Comparison of ENCODE assay signal across 8 mouse cellular contexts in genomic region chr4:135493271-135493670, GRCm38 (mm10). TPM values are rescaled to one million over a fixed set of nuclear protein-coding genes. Genes with fewer than 3 reads are reported as not detected.
A peak's percentile ranks its signal among the peaks of the same experiment; 100 is the strongest.
DNase-seq lines count a peak whose midpoint lies in the region; ATAC-seq and TF ChIP-seq lines count a peak whose summit lies in the region.

No protein-coding gene starts in this region.

- no peaks in the 10 kb centered on the region for H3K36me3 ChIP-seq in ES-Bruce4 (ENCODE audit: control insufficient read depth, insufficient read depth, low read length, poor library complexity, severe bottlenecking)
- peaks cover 23% of the 10 kb centered on the region; the same call in 1 of the 2 replicates for H3K36me3 ChIP-seq in hindbrain, embryonic 14.5 days (replicated peaks; ENCODE audit: control insufficient read depth, insufficient read depth)
- H3K36me3 ChIP-seq in macrophage (ENCODE audit: inconsistent target), result peaks cover 24% of the 10 kb centered on the region

- TF ChIP-seq POLR2A in ES-Bruce4 (IDR thresholded peaks at IDR 0.05; ENCODE audit: insufficient read depth, low read length), result no peak

- no peak for ATAC-seq in CD4-positive, CD25-positive, alpha-beta regulatory T cell, adult 4 months
- ATAC-seq in hindbrain, embryonic 14.5 days (ENCODE audit: low FRiP score), result no peak

- 52% methylated on average over 4 of the region's 4 CpGs for WGBS in hindbrain, embryonic 14.5 days
- 43% methylated on average over 4 of the region's 4 CpGs for WGBS in macrophage (ENCODE audit: missing documents)

- H3K4me1 ChIP-seq in ES-Bruce4 (ENCODE audit: control insufficient read depth, insufficient read depth, low read length), result no peaks in the 10 kb centered on the region
- H3K4me1 ChIP-seq in hindbrain, embryonic 14.5 days (replicated peaks; ENCODE audit: control insufficient read depth, insufficient read depth, low read length), result peaks cover 16% of the 10 kb centered on the region

- DNase-seq in CD4-positive, CD25-positive, alpha-beta regulatory T cell, adult 2 months (ENCODE audit: low read depth, low spot score), result peak; percentile 38
- no peak for DNase-seq in hindbrain, embryonic 14.5 days (ENCODE audit: low spot score)
- DNase-seq in layer of hippocampus, postnatal 14 days (ENCODE audit: low spot score in 2 of 2), result no peak
- DNase-seq in adrenal gland, adult 8-10 months, result no peak
- no peak for DNase-seq in cerebellum, adult 18-20 months

- H3K27me3 ChIP-seq in ES-Bruce4 (ENCODE audit: control insufficient read depth, insufficient read depth, low read length, poor library complexity, severe bottlenecking), result no peaks in the 10 kb centered on the region
- H3K27me3 ChIP-seq in hindbrain, embryonic 14.5 days (ENCODE audit: control insufficient read depth, insufficient read depth, low read length), result peaks cover 5% of the 10 kb centered on the region; the same call in 1 of the 2 replicates

- no peak for TF ChIP-seq EP300 in ES-Bruce4 (IDR thresholded peaks at IDR 0.05; ENCODE audit: insufficient read depth, low read depth, low read length)

- peak overlapping the region; percentile 60; the same call in 1 of the 2 replicates for H3K9ac ChIP-seq in ES-Bruce4 (ENCODE audit: low read depth, poor library complexity, severe bottlenecking)
- H3K9ac ChIP-seq in hindbrain, embryonic 14.5 days, result peak overlapping the region; percentile 60; the same call in 1 of the 2 replicates

- peak overlapping the region; percentile 94 for H3K4me3 ChIP-seq in ES-Bruce4 (ENCODE audit: low read depth, low read length)
- peak overlapping the region; percentile 51 for H3K4me3 ChIP-seq in hindbrain, embryonic 14.5 days (replicated peaks; ENCODE audit: low read length)
- peak overlapping the region; percentile 79 for H3K4me3 ChIP-seq in macrophage (ENCODE audit: inconsistent target)

- H3K79me2 ChIP-seq in macrophage (ENCODE audit: inconsistent target), result no peaks in the 10 kb centered on the region; the same call in 1 of the 2 replicates

- H3K9me3 ChIP-seq in ES-Bruce4 (replicated peaks; ENCODE audit: control insufficient read depth, insufficient read depth, low read length, poor library complexity, severe bottlenecking), result no peaks in the 10 kb centered on the region
- H3K9me3 ChIP-seq in hindbrain, embryonic 14.5 days (ENCODE audit: control insufficient read depth, low read length), result no peaks in the 10 kb centered on the region

- no peak for TF ChIP-seq CTCF in ES-Bruce4 (IDR thresholded peaks at IDR 0.05; ENCODE audit: low read depth, low read length)

- H3K27ac ChIP-seq in ES-Bruce4 (ENCODE audit: insufficient read depth, low read length) (no peak overlapping the region), macrophage (no peak overlapping the region)
- H3K27ac ChIP-seq in hindbrain, embryonic 14.5 days, result peak overlapping the region; percentile 53; the same call in 1 of the 2 replicates

- peak overlapping the region; percentile 67 for H3K4me2 ChIP-seq in hindbrain, embryonic 14.5 days (replicated peaks)

RNA-seq across cellular contexts. Expression of gene Stpg1, which starts 1.3 kb away (rescaled TPM):
- not detected for polyA plus RNA-seq in CD4-positive, CD25-positive, alpha-beta regulatory T cell, adult 4 months (2017; shearing (Covaris generic))
- polyA plus RNA-seq in ES-Bruce4 (2011; ENCODE audit: insufficient read depth, insufficient read length, low read depth, missing spikeins), result 0.79 and 1.8 TPM in 2 replicates
- polyA plus RNA-seq in hindbrain, embryonic 14.5 days (2014; fragmentation: Nextera tagmentation; extraction: Ambion mirVana), result 0.20 and 0.29 TPM in 2 replicates
- total RNA-seq in macrophage (2018; cell fraction: chromatin; rRNA removed), result 1 to 10 TPM in 2 of 26 experiments, under 1 TPM in 7, not detected in 17; 0.30 to 1.3 (median 0.70) TPM
- under 1 TPM; 0.15 to 0.62 (median 0.30) TPM for total RNA-seq in macrophage (2018; cell fraction: cytosol; rRNA removed)
- total RNA-seq in macrophage (2018; cell fraction: nucleus; rRNA removed), result 1 to 10 TPM in 3 of 26 experiments, under 1 TPM in 11, not detected in 12; 0.22 to 2.9 (median 0.56) TPM
- polyA plus RNA-seq in macrophage (2018), result 0.40 to 0.56 TPM in 2 of 3 replicates, not detected in the other
- 1 to 10 TPM; 1.7 to 1.8 TPM for total RNA-seq in layer of hippocampus, postnatal 14 days (2021)
- total RNA-seq in adrenal gland, adult 8-10 months (2022), result 1 to 10 TPM in 2 of 4 experiments, under 1 TPM in 2; 0.84 to 1.8 (median 1.1) TPM

RNA-seq across cellular contexts. Expression of gene Nipal3, which starts 1.6 kb away (rescaled TPM):
- 10 to 100 TPM; 11.6 to 15.8 TPM for polyA plus RNA-seq in CD4-positive, CD25-positive, alpha-beta regulatory T cell, adult 4 months (2017; shearing (Covaris generic))
- polyA plus RNA-seq in ES-Bruce4 (2011; ENCODE audit: insufficient read depth, insufficient read length, low read depth, missing spikeins), result 12.7 and 17.5 TPM in 2 replicates
- 7.2 and 11.0 TPM in 2 replicates for polyA plus RNA-seq in hindbrain, embryonic 14.5 days (2014; fragmentation: Nextera tagmentation; extraction: Ambion mirVana)
- total RNA-seq in macrophage (2018; cell fraction: chromatin; rRNA removed), result 10 to 100 TPM in 18 of 26 experiments, 1 to 10 TPM in 8; 1.6 to 50.0 (median 19.8) TPM
- 10 to 100 TPM; 15.3 to 55.2 (median 27.9) TPM for total RNA-seq in macrophage (2018; cell fraction: cytosol; rRNA removed)
- 10 to 100 TPM in 25 of 26 experiments, 1 to 10 TPM in 1; 5.2 to 72.9 (median 33.9) TPM for total RNA-seq in macrophage (2018; cell fraction: nucleus; rRNA removed)
- 10.9 to 33.9 TPM (median 26.1 TPM) in 3 replicates for polyA plus RNA-seq in macrophage (2018)
- 10 to 100 TPM; 77.5 to 92.8 TPM for total RNA-seq in layer of hippocampus, postnatal 14 days (2021)
- total RNA-seq in adrenal gland, adult 8-10 months (2022), result 10 to 100 TPM; 22.1 to 31.0 (median 26.2) TPM

RNA-seq across cellular contexts. Expression of gene Rcan3, which starts 59.6 kb away (rescaled TPM):
- 10 to 100 TPM; 15.0 to 16.0 TPM for polyA plus RNA-seq in CD4-positive, CD25-positive, alpha-beta regulatory T cell, adult 4 months (2017; shearing (Covaris generic))
- polyA plus RNA-seq in ES-Bruce4 (2011; ENCODE audit: insufficient read depth, insufficient read length, low read depth, missing spikeins), result 15.9 and 19.7 TPM in 2 replicates
- polyA plus RNA-seq in hindbrain, embryonic 14.5 days (2014; fragmentation: Nextera tagmentation; extraction: Ambion mirVana), result 46.0 and 48.8 TPM in 2 replicates
- total RNA-seq in macrophage (2018; cell fraction: chromatin; rRNA removed), result 10 to 100 TPM in 11 of 26 experiments, 1 to 10 TPM in 15; 1.8 to 16.2 (median 7.3) TPM
- total RNA-seq in macrophage (2018; cell fraction: cytosol; rRNA removed), result 10 to 100 TPM; 11.6 to 26.8 (median 19.4) TPM
- total RNA-seq in macrophage (2018; cell fraction: nucleus; rRNA removed), result 10 to 100 TPM in 16 of 26 experiments, 1 to 10 TPM in 10; 4.6 to 24.5 (median 11.6) TPM
- 11.8 to 22.3 TPM (median 17.3 TPM) in 3 replicates for polyA plus RNA-seq in macrophage (2018)
- total RNA-seq in layer of hippocampus, postnatal 14 days (2021), result 10 to 100 TPM; 30.6 to 32.5 TPM
- 10 to 100 TPM; 19.1 to 33.0 (median 27.2) TPM for total RNA-seq in adrenal gland, adult 8-10 months (2022)
